Mouse (Mus musculus) CH12.LX (cell line): Measurements from ENCODE around the gene Sept9. TPM values are rescaled to one million over a fixed set of nuclear protein-coding genes. Genes with fewer than 3 reads are reported as not detected.

ENCODE experiments used
- DNase-seq: peaks from one replicate; pipeline ENCODE4 v3.0.0-alpha.2; 2013; ENCODE audit errors: extremely low read depth
- H3K27ac ChIP-seq: 2 replicates; pipeline ENCODE4 v1.5.1; 2012; ENCODE audit warnings: low read depth, mild to moderate bottlenecking, control low read depth, moderate library complexity; ENCODE audit not compliant: insufficient read depth
- H3K27me3 ChIP-seq: replicated peaks from 2 replicates; pipeline ENCODE3; 2012; ENCODE audit warnings: inconsistent platforms
- H3K36me3 ChIP-seq, 2 experiments: replicated peaks in 1 of 2; 2 replicates each; pipeline versions ENCODE3 to v1.6.1; 2012; ENCODE audit warnings: inconsistent platforms in 1 of 2, low read length in 1 of 2, mild to moderate bottlenecking in 1 of 2, mixed read lengths in 1 of 2, moderate library complexity in 1 of 2; ENCODE audit not compliant: control insufficient read depth in 1 of 2, insufficient read depth in 1 of 2
- H3K4me1 ChIP-seq, 2 experiments: 2 replicates each; pipeline ENCODE4 v1.6.1; 2012; ENCODE audit warnings: inconsistent platforms in 1 of 2, moderate library complexity in 1 of 2; ENCODE audit not compliant: insufficient read depth in 2 of 2, control insufficient read depth in 1 of 2
- H3K4me2 ChIP-seq: 2 replicates; pipeline ENCODE4 v1.6.1; 2012; ENCODE audit warnings: low read depth, mild to moderate bottlenecking, control low read depth; ENCODE audit not compliant: poor library complexity, insufficient read depth, severe bottlenecking
- H3K4me3 ChIP-seq, 3 experiments: fragments of 150-350 bp in 1 of 3; sonication (generic) in 1 of 3; replicated peaks in 1 of 3; 2 replicates each; pipeline versions ENCODE3 to v1.5.1; 2011 to 2012; ENCODE audit warnings: low read depth in 2 of 3, low read length in 2 of 3, mild to moderate bottlenecking in 2 of 3, moderate library complexity in 2 of 3, control low read depth in 1 of 3, improper control_type of control experiment in 1 of 3, inconsistent platforms in 1 of 3, mixed read lengths in 1 of 3; ENCODE audit not compliant: poor library complexity in 1 of 3
- H3K79me2 ChIP-seq: replicated peaks from 2 replicates; pipeline ENCODE4 v1.6.1; 2012; ENCODE audit warnings: mild to moderate bottlenecking, moderate library complexity; ENCODE audit not compliant: control insufficient read depth, poor library complexity, insufficient read depth, severe bottlenecking; ENCODE audit errors: extremely low read depth
- H3K9ac ChIP-seq: 2 replicates; pipeline ENCODE4 v1.6.1; 2012; ENCODE audit warnings: low read depth, mild to moderate bottlenecking, control low read depth, moderate library complexity; ENCODE audit not compliant: insufficient read depth
- H3K9me3 ChIP-seq: replicated peaks from 2 replicates; pipeline ENCODE3; 2012; ENCODE audit warnings: low read length, inconsistent platforms, mixed read lengths
- BHLHE40 ChIP-seq: IDR thresholded peaks from 2 replicates; pipeline ENCODE4 v1.6.1; 2011; ENCODE audit warnings: mild to moderate bottlenecking, low read depth, low read length, improper control_type of control experiment
- CHD1 ChIP-seq: IDR thresholded peaks from 2 replicates; pipeline ENCODE4 v1.6.1; 2012; ENCODE audit warnings: low read depth, low read length, improper control_type of control experiment, inconsistent platforms
- CTCF ChIP-seq, 2 experiments: IDR thresholded peaks in 1 of 2; conservative IDR thresholded peaks in 1 of 2; 2 replicates each; pipeline ENCODE4 v1.5.1; 2011 to 2012; ENCODE audit warnings: low read depth in 2 of 2, low read length in 2 of 2, improper control_type of control experiment in 1 of 2, inconsistent platforms in 1 of 2, mild to moderate bottlenecking in 1 of 2, moderate library complexity in 1 of 2
- E2F4 ChIP-seq: IDR thresholded peaks from 2 replicates; pipeline ENCODE4 v1.6.1; 2011; ENCODE audit warnings: low read depth, low read length, improper control_type of control experiment; ENCODE audit not compliant: insufficient replicate concordance
- ETS1 ChIP-seq: conservative IDR thresholded peaks from 2 replicates; pipeline ENCODE4 v1.6.1; 2012; ENCODE audit warnings: low read depth, mild to moderate bottlenecking, inconsistent platforms, low read length, improper control_type of control experiment, moderate library complexity
- GABPA ChIP-seq: IDR thresholded peaks from 2 replicates; pipeline ENCODE4 v1.6.1; 2012; ENCODE audit warnings: low read depth, low read length, improper control_type of control experiment, inconsistent platforms; ENCODE audit not compliant: insufficient replicate concordance
- HCFC1 ChIP-seq: IDR thresholded peaks from 2 replicates; pipeline ENCODE4 v1.6.1; 2012; ENCODE audit warnings: low read depth, mild to moderate bottlenecking, inconsistent platforms, low read length, improper control_type of control experiment
- JUND ChIP-seq: conservative IDR thresholded peaks from 2 replicates; pipeline ENCODE4 v1.6.1; 2011; ENCODE audit warnings: low read depth, low read length, improper control_type of control experiment
- KAT2A ChIP-seq: IDR thresholded peaks from 2 replicates; pipeline ENCODE4 v1.6.1; 2012; ENCODE audit warnings: low read length, improper control_type of control experiment, inconsistent platforms; ENCODE audit not compliant: insufficient replicate concordance
- MAFK ChIP-seq: IDR thresholded peaks from 2 replicates; pipeline ENCODE4 v1.6.1; 2011; ENCODE audit warnings: low read length, improper control_type of control experiment; ENCODE audit not compliant: insufficient replicate concordance
- MAX ChIP-seq: IDR thresholded peaks from 2 replicates; pipeline ENCODE4 v1.6.1; 2011; ENCODE audit warnings: low read length, improper control_type of control experiment
- MYC ChIP-seq: IDR thresholded peaks from 2 replicates; pipeline ENCODE4 v1.6.1; 2011; ENCODE audit warnings: low read depth, mild to moderate bottlenecking, improper control_type of control experiment, low read length
- NELFE ChIP-seq: IDR thresholded peaks from 2 replicates; pipeline ENCODE4 v1.6.1; 2011; ENCODE audit warnings: low read depth, low read length, improper control_type of control experiment
- NRF1 ChIP-seq: IDR thresholded peaks from 2 replicates; pipeline ENCODE4 v1.6.1; 2014; ENCODE audit warnings: low read depth, mild to moderate bottlenecking, inconsistent platforms, low read length, improper control_type of control experiment, moderate library complexity
- PAX5 ChIP-seq: IDR thresholded peaks from 2 replicates; pipeline ENCODE4 v1.6.1; 2012; ENCODE audit warnings: low read length, inconsistent platforms, mixed read lengths
- POLR2A ChIP-seq: IDR thresholded peaks from 2 replicates; pipeline ENCODE4 v1.6.1; 2011; ENCODE audit warnings: low read depth, mild to moderate bottlenecking, improper control_type of control experiment, low read length
- RCOR1 ChIP-seq: conservative IDR thresholded peaks from 2 replicates; pipeline ENCODE4 v1.6.1; 2012; ENCODE audit warnings: low read depth, mild to moderate bottlenecking, inconsistent platforms, low read length, improper control_type of control experiment
- SMC3 ChIP-seq: IDR thresholded peaks from 2 replicates; pipeline ENCODE4 v1.6.1; 2011; ENCODE audit warnings: low read depth, low read length, improper control_type of control experiment
- TBP ChIP-seq: conservative IDR thresholded peaks from 2 replicates; pipeline ENCODE4 v1.6.1; 2011; ENCODE audit warnings: low read depth, low read length, improper control_type of control experiment
- USF1 ChIP-seq: IDR thresholded peaks from 2 replicates; pipeline ENCODE4 v1.6.1; 2014; ENCODE audit warnings: low read depth, mild to moderate bottlenecking, inconsistent platforms, low read length, improper control_type of control experiment
- USF2 ChIP-seq: conservative IDR thresholded peaks from 2 replicates; pipeline ENCODE4 v1.6.1; 2011; ENCODE audit warnings: low read depth, low read length, improper control_type of control experiment
- ZC3H11A ChIP-seq: IDR thresholded peaks from 2 replicates; pipeline ENCODE4 v1.6.1; 2012; ENCODE audit warnings: low read depth, mild to moderate bottlenecking, inconsistent platforms, low read length, improper control_type of control experiment
- ZNF384 ChIP-seq: IDR thresholded peaks from 2 replicates; pipeline ENCODE4 v1.6.1; 2012; ENCODE audit warnings: low read depth, low read length, improper control_type of control experiment, inconsistent platforms
- dilution Hi-C: fragments of 300-500 bp; cut with MboI; formaldehyde crosslinking; loops from 2 replicates; pipeline ENCODE4 v1.14.3; 2020; ENCODE audit warnings: low sequenced_read_pairs; ENCODE audit not compliant: extremely low pct_unique_long_range_greater_than_20kb, extremely low pct_ligation_motif_present
- in situ Hi-C: fragments of 300-500 bp; cut with MboI; formaldehyde crosslinking; loops from 3 replicates; pipeline ENCODE4 v1.14.3; 2019; ENCODE audit warnings: low sequenced_read_pairs, low pct_ligation_motif_present, low pct_unique_long_range_greater_than_20kb, mixed read lengths
- polyA plus RNA-seq: library from polyadenylated mRNA; unstranded; fragments of >175 nt; gene quantifications from 2 replicates; pipeline ENCODE4 v1.2.1, GENCODE M21; 2012; ENCODE audit warnings: low read depth; ENCODE audit not compliant: insufficient read length
- total RNA-seq, 2 experiments: library from RNA; depleted of rRNA; stranded (reverse); fragments of 300-350 nt in 1 of 2; fragments of >200 nt in 1 of 2; gene quantifications; 2 replicates each; pipeline ENCODE4 v1.2.3; 2012 to 2014

Gene Sept9
- total and polyA plus RNA-seq, 3 experiments = 47.6 to 128 (median 110) TPM

GRCm38 (mm10) chr11:117232032-117232431 lies 32.6 kb downstream of the Sept9 start:
- no peaks in the 10 kb centered on the region for H3K9me3 ChIP-seq
- H3K36me3 ChIP-seq = no peaks in the 10 kb centered on the region
- dilution Hi-C loops (loop anchor here (25.0 kb wide), 1 partner anchor 130 kb away; no protein-coding TSS in a partner anchor), in situ Hi-C loops (loop anchor here (5.0 kb wide), 2 partner anchors 35 to 55 kb away; no protein-coding TSS in a partner anchor)
- peaks cover 23% of the 10 kb centered on the region for H3K27me3 ChIP-seq
- TF ChIP-seq BHLHE40 (no peak), POLR2A (no peak), MAFK (no peak), CTCF (conservative IDR thresholded peaks at IDR 0.05 in 1 of 2, IDR thresholded peaks at IDR 0.05 in 1 of 2; ENCODE audit: low read depth in 2 of 2, low read length in 2 of 2) (no peak), HCFC1 (no peak), USF1 (no peak), ZNF384 (no peak), GABPA (no peak), KAT2A (no peak), ZC3H11A (no peak)
- H3K4me1 ChIP-seq = peaks cover 24 to 32% of the 10 kb centered on the region in 2 experiments
- H3K79me2 ChIP-seq = no peaks in the 10 kb centered on the region
- no peak for DNase-seq
- H3K27ac ChIP-seq = no peak overlapping the region
- H3K4me3 ChIP-seq = no peak overlapping the region
- no peak overlapping the region for H3K4me2 ChIP-seq
- no peak overlapping the region for H3K9ac ChIP-seq

GRCm38 (mm10) chr11:117232886-117233458 lies 33.5 kb downstream of the Sept9 start:
- Histone ChIP-seq H3K79me2 (no peaks in the 10 kb centered on the region), H3K4me3 (no peak overlapping the region), H3K4me2 (no peak overlapping the region), H3K27ac (no peak overlapping the region), H3K27me3 (peaks cover 19% of the 10 kb centered on the region), H3K36me3 (no peaks in the 10 kb centered on the region), H3K9me3 (no peaks in the 10 kb centered on the region), H3K4me1 (peaks cover 24 to 32% of the 10 kb centered on the region in 2 experiments), H3K9ac (no peak overlapping the region)
- TF ChIP-seq MYC = no peak
- TF ChIP-seq KAT2A = no peak
- TF ChIP-seq PAX5 = no peak
- no peak for TF ChIP-seq MAX
- no peak for TF ChIP-seq BHLHE40
- no peak for TF ChIP-seq CHD1
- TF ChIP-seq NELFE = no peak
- TF ChIP-seq E2F4 = no peak
- TF ChIP-seq RCOR1 = no peak
- TF ChIP-seq SMC3 = no peak
- TF ChIP-seq MAFK = no peak
- TF ChIP-seq USF2 = no peak
- TF ChIP-seq TBP = no peak
- TF ChIP-seq ETS1 = no peak
- no peak for TF ChIP-seq NRF1
- TF ChIP-seq JUND = no peak
- no peak for DNase-seq
- in situ Hi-C loops (loop anchor here (5.0 kb wide), 2 partner anchors 34 to 56 kb away; no protein-coding TSS in a partner anchor), dilution Hi-C loops (loop anchor here (25.0 kb wide), 1 partner anchor 129 kb away; no protein-coding TSS in a partner anchor)
